Mouse (Mus musculus) lung, postnatal 0 days (tissue): Measurements from ENCODE around the gene Cdc14a. TPM values are rescaled to one million over a fixed set of nuclear protein-coding genes. Genes with fewer than 3 reads are reported as not detected.

Experiments used
- ATAC-seq: fragments of 200-750 bp; cut with Nextera tagmentation; 2 replicates; pipeline ENCODE4 v1.8.0; 2017; ENCODE audit warnings: moderate library complexity
- DNase-seq: peaks from one replicate; pipeline ENCODE4 v3.0.0-alpha.2; 2016; ENCODE audit warnings: low spot score
- H3K27ac ChIP-seq: fragments of 300-500 bp; sonication (generic); 2 replicates; pipeline ENCODE4 v1.5.1; 2014; ENCODE audit warnings: antibody characterized with exemption, mild to moderate bottlenecking, low read length, mixed read lengths
- H3K27me3 ChIP-seq: fragments of 300-500 bp; sonication (generic); replicated peaks from 2 replicates; pipeline ENCODE4 v1.6.1; 2014; ENCODE audit warnings: low read length, mixed read lengths; ENCODE audit not compliant: insufficient read depth
- H3K36me3 ChIP-seq: fragments of 300-500 bp; sonication (generic); 2 replicates; pipeline ENCODE4 v1.6.1; 2014; ENCODE audit warnings: low read length, mixed read lengths; ENCODE audit not compliant: insufficient read depth
- H3K4me1 ChIP-seq: fragments of 300-500 bp; sonication (generic); 2 replicates; pipeline ENCODE4 v1.6.1; 2014; ENCODE audit warnings: antibody characterized with exemption, low read depth, low read length, mixed read lengths; ENCODE audit not compliant: insufficient read depth
- H3K4me2 ChIP-seq: fragments of 300-500 bp; sonication (generic); replicated peaks from 2 replicates; pipeline ENCODE4 v1.6.1; 2014; ENCODE audit warnings: low read depth, mild to moderate bottlenecking, low read length, moderate library complexity, mixed read lengths
- H3K4me3 ChIP-seq: fragments of 300-500 bp; sonication (generic); 2 replicates; pipeline ENCODE4 v1.5.1; 2014; ENCODE audit warnings: low read depth, low read length
- H3K9ac ChIP-seq: fragments of 300-500 bp; sonication (generic); replicated peaks from 2 replicates; pipeline ENCODE4 v1.6.1; 2014; ENCODE audit warnings: low read depth, mild to moderate bottlenecking
- H3K9me3 ChIP-seq: fragments of 300-500 bp; sonication (generic); 2 replicates; pipeline ENCODE4 v1.6.1; 2016; ENCODE audit warnings: low read length, mixed read lengths
- CTCF ChIP-seq: IDR thresholded peaks from 2 replicates; pipeline ENCODE4 v1.5.1; 2016; ENCODE audit warnings: antibody characterized with exemption, mild to moderate bottlenecking
- EP300 ChIP-seq: IDR thresholded peaks from 2 replicates; pipeline ENCODE4 v1.6.1; 2016; ENCODE audit warnings: antibody characterized with exemption, mild to moderate bottlenecking, control low read depth
- WGBS: fragments of 180-500 bp; shearing (Covaris S2); extraction: QIAGEN DNeasy Blood & Tissue Kit; methylation state at CpG from one replicate; pipeline ENCODE4 v1.1.7; 2014; 5-methylcytosine and 5-hydroxymethylcytosine counted together
- polyA plus RNA-seq: library from polyadenylated mRNA; unstranded; fragments of >200 nt; fragmentation: Nextera tagmentation; extraction: Ambion mirVana; gene quantifications from 2 replicates; pipeline ENCODE4 v1.2.1, GENCODE M21; 2015

The Cdc14a gene
- polyA plus RNA-seq, 1 experiment from 2014 or later = 8.2 TPM

DNA sequence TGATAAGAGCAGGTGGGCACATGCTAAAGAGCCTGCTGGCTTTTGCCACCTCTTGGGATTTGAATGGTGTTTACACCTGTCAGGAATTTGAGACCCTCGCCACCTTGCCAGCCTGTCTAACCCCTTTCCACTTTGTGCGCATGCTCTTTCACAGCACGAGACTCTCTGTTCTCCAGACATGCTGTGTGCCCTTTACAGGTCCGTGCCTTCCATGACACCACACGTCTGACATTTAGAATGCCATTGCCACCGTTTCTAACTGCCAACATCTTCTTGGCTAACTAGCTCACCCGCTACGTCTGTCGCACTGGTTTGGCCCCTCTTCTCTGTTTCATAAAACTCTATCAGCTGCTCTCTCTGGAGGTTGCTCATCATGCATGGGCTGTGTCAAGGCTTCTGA is 20.5 kb upstream of the Cdc14a start:
- H3K4me2 ChIP-seq = no peak overlapping the region
- H3K9ac ChIP-seq = no peak overlapping the region
- H3K4me3 ChIP-seq = no peak overlapping the region
- H3K9me3 ChIP-seq = no peaks in the 10 kb centered on the region
- ATAC-seq (no peak), DNase-seq (no peak)
- no peak for TF ChIP-seq EP300
- TF ChIP-seq CTCF = no peak
- WGBS = 80% methylated on average over 9 of the region's 9 CpGs
- H3K4me1 ChIP-seq = no peaks in the 10 kb centered on the region
- no peaks in the 10 kb centered on the region for H3K27me3 ChIP-seq
- H3K27ac ChIP-seq = no peak overlapping the region
- H3K36me3 ChIP-seq = no peaks in the 10 kb centered on the region

GRCm38 (mm10) chr3:116442788-116443187 is 19.0 kb upstream of the Cdc14a start:
- TF ChIP-seq EP300 = no peak
- TF ChIP-seq CTCF = no peak
- Histone ChIP-seq H3K4me2 (no peak overlapping the region), H3K4me1 (no peaks in the 10 kb centered on the region), H3K4me3 (no peak overlapping the region), H3K27ac (no peak overlapping the region), H3K27me3 (no peaks in the 10 kb centered on the region), H3K9ac (no peak overlapping the region), H3K36me3 (no peaks in the 10 kb centered on the region), H3K9me3 (no peaks in the 10 kb centered on the region)
- 58% methylated on average over 1 of the region's 1 CpGs for WGBS
- DNase-seq = no peak
- ATAC-seq = no peak

DNA sequence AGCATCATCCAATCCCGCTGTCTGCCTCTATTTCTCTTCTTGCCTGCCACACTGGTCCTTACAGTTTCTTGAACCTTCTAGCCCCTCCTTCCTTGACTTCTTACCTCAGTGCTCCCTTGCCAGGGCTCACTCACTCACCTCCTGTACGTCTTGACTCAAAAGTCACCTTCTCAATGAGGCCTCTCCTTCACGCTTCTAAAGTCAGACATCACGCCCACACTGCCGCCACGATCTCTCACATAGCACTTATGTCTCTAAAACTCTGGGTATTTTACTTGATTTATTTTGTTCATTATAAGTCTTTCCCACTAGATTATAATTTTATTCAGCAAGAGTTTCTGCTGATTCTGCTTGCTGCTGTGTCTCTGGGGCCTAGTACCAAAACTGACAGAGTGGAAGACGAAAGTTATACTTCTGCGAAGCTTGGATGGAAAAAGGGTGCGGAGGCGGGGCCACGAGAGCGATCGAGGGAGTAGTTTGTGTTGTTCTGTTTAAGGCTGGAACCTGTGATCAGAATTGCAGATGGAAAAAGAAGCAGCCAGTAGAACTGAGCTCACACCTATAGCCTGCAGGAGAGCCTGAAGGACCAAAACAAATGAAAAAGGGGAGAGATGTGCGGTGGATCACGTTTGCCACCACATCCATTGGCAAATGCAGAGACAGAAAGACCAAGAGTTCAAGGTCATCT is 17.8 kb upstream of the Cdc14a start:
- no peak for DNase-seq
- no peak for ATAC-seq
- Histone ChIP-seq H3K4me3 (no peak overlapping the region), H3K9ac (no peak overlapping the region), H3K9me3 (no peaks in the 10 kb centered on the region), H3K27ac (no peak overlapping the region), H3K4me2 (no peak overlapping the region), H3K4me1 (no peaks in the 10 kb centered on the region), H3K36me3 (no peaks in the 10 kb centered on the region), H3K27me3 (no peaks in the 10 kb centered on the region)
- WGBS = 89% methylated on average over 15 of the region's 15 CpGs
- TF ChIP-seq EP300 (no peak), CTCF (no peak)

GRCm38 (mm10) chr3:116440066-116440997 is 16.5 kb upstream of the Cdc14a start:
- no peaks in the 10 kb centered on the region for H3K9me3 ChIP-seq
- no peak overlapping the region for H3K4me2 ChIP-seq
- H3K27me3 ChIP-seq = no peaks in the 10 kb centered on the region
- DNase-seq = no peak
- no peak for TF ChIP-seq EP300
- no peak for TF ChIP-seq CTCF
- no peaks in the 10 kb centered on the region for H3K4me1 ChIP-seq
- no peak overlapping the region for H3K27ac ChIP-seq
- no peaks in the 10 kb centered on the region for H3K36me3 ChIP-seq
- no peak overlapping the region for H3K4me3 ChIP-seq
- no peak overlapping the region for H3K9ac ChIP-seq
- no peak for ATAC-seq
- WGBS = 61% methylated on average over 8 of the region's 8 CpGs

DNA sequence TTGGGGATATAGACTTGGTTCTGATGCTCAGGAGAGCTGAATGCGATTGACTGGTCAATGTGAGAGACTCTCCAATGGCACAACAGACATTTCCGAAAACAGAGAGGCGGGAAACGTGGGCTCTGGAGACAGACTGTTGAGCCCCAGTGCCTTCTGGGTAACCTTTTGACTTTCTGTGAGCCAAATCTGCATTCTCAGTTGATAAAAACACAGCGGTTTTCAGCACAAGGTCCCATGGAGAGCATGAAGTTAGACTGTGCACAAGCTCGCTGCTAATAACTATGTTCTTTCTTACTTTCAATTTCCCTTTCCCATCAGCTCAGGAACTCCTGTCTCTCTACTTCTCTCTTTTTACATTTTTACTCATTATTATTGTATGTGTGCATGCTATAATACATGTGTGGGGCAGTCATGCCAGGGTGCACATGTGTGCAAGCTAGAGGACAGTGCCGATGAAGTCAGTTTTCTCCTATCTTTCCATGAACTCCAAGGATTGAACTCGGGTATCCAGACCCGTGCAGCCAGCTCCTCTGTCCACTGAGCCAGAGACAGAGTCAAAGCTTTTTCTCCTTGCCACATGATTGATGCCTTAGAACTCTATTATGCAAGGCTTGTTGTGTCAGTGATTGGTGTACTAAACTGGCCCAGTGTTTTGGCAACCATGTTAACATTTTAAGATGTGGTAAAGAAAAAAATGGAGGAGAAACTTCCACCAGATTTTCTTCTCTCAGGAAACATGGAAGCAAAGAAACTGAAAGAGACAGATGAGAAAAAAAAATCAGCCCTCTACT is 13.2 kb upstream of the Cdc14a start:
- Histone ChIP-seq H3K27ac (no peak overlapping the region), H3K9ac (no peak overlapping the region), H3K9me3 (no peaks in the 10 kb centered on the region), H3K27me3 (no peaks in the 10 kb centered on the region), H3K4me3 (no peak overlapping the region), H3K4me2 (no peak overlapping the region), H3K36me3 (no peaks in the 10 kb centered on the region), H3K4me1 (no peaks in the 10 kb centered on the region)
- DNase-seq = no peak
- no peak for ATAC-seq
- no peak for TF ChIP-seq EP300
- no peak for TF ChIP-seq CTCF
- WGBS = 74% methylated on average over 9 of the region's 9 CpGs

GRCm38 (mm10) chr3:116436113-116436512 is 12.3 kb upstream of the Cdc14a start:
- Histone ChIP-seq H3K4me2 (no peak overlapping the region), H3K9me3 (no peaks in the 10 kb centered on the region), H3K4me1 (no peaks in the 10 kb centered on the region), H3K27me3 (no peaks in the 10 kb centered on the region), H3K27ac (no peak overlapping the region), H3K4me3 (no peak overlapping the region), H3K36me3 (no peaks in the 10 kb centered on the region), H3K9ac (no peak overlapping the region)
- WGBS = 68% methylated on average over 3 of the region's 3 CpGs
- TF ChIP-seq CTCF = no peak
- no peak for ATAC-seq
- no peak for DNase-seq
